Mouse (Mus musculus): ENCODE results near the gene Fam240b.

DNA sequence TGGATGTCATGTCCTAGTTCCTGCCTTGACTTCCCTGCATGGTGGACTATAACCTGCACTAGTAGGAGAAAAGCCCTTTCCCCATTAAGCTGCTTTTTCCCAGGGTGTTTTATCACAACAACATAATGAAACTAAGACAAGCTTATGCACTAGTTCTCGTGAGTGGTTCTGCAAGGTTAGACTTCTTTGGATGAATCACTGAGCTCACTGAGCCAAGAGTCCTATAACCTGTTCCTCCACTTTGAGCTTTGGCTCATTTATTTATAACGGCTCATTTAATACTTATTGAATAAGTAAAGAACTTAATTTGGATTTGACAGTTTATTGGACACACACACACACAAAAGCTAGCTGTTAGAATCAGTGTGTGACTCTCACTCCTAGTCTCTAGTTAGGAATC, 16.7 kb upstream of the Fam240b start:
- TF ChIP-seq CTCF (IDR thresholded peaks at IDR 0.05; ENCODE audit: control insufficient read depth, insufficient read depth, insufficient replicate concordance, low read depth, low read length) (no peak), POLR2A (IDR thresholded peaks at IDR 0.05; ENCODE audit: control insufficient read depth, low read depth, low read length) (no peak)

Data from testis, adult 2 months (tissue).